Mouse (Mus musculus): Measurements from ENCODE around the gene Plcl1. TPM values are rescaled to one million over a fixed set of nuclear protein-coding genes. Genes with fewer than 3 reads are reported as not detected.

Gene Plcl1
- polyA plus RNA-seq, 1 experiment: 0.21 TPM

DNA sequence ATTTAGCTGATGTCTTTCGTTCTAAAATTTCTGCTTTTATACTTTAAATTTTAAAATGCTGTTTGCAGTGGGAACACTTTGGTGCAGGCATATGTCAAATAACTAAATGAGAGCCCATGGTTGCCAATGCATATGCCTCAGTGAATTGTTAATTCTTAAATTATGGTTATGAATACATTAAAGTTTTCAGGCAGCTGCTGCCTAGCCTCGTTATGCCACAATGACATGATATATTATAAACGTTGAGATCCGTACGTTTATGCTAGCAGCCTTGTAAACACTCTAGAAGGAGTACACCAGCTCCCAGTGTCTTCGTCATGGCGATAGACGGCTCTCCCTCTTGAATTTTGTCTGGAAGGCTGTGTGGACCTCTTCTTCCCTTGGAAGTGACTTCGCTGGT, 154.3 kb downstream of the Plcl1 start:
- TF ChIP-seq POLR2A (IDR thresholded peaks at IDR 0.05; ENCODE audit: control insufficient read depth, low read depth, low read length) (no peak), CTCF (IDR thresholded peaks at IDR 0.05; ENCODE audit: control insufficient read depth, insufficient read depth, insufficient replicate concordance, low read depth, low read length) (no peak)
- Histone ChIP-seq H3K27ac (ENCODE audit: control insufficient read depth, insufficient read depth, low read depth, low read length) (no peak overlapping the region), H3K36me3 (ENCODE audit: control insufficient read depth, insufficient read depth, low read length) (no peaks in the 10 kb centered on the region), H3K4me3 (ENCODE audit: control insufficient read depth, low read depth, low read length) (no peak overlapping the region), H3K27me3 (ENCODE audit: control insufficient read depth, insufficient read depth, low read length) (no peaks in the 10 kb centered on the region), H3K4me1 (ENCODE audit: control insufficient read depth, insufficient read depth, low read length) (no peaks in the 10 kb centered on the region)

DNA sequence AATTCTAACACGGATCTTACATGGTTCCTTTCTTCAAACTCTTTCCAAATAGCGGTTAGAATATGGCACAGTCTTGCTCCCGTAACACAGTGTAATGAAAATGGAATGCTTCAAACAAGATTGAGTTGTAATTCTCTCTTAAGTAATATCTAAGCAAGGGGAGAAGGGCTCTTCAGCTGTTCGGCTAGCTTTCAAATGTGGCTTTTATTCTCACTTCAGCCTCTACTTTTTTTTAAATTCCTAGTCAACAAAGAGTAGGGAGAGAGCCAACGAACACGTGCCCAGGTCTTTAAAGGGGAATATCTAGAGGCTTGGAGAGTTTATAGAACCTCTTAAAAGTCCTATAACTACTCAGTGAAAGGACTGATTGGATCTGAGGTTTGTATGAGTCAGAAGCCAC, 160.2 kb downstream of the Plcl1 start:
- no peaks in the 10 kb centered on the region for H3K4me1 ChIP-seq (ENCODE audit: control insufficient read depth, insufficient read depth, low read length)
- TF ChIP-seq POLR2A (IDR thresholded peaks at IDR 0.05; ENCODE audit: control insufficient read depth, low read depth, low read length): no peak
- no peak for TF ChIP-seq CTCF (IDR thresholded peaks at IDR 0.05; ENCODE audit: control insufficient read depth, insufficient read depth, insufficient replicate concordance, low read depth, low read length)

DNA sequence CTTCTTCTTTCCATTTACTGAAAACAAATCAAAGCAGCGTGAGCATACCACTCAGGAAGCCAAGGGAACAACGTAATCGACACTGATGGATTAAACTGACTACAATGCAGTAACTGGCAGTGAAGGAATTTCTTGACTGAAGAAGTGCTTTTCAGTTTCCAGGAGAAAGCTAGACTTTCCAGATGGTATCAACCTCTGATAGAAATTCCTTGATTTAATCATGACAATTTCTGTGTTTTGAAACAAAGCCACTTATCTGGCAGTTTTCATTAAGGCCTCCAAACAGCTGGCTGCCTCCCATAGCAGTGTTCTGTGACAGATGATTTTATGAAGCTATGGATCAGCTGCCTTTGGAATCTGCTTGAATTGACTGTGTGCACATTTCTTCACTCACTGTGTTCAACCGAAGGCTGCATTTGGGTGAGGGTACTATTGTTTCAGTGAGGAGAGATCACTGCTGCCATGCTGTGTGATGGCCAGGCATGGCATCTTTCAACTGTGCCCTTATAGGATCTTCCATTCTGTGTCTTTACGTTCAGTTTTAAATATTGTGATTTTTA, 162.2 kb downstream of the Plcl1 start:
- no peak for TF ChIP-seq CTCF (IDR thresholded peaks at IDR 0.05; ENCODE audit: control insufficient read depth, insufficient read depth, insufficient replicate concordance, low read depth, low read length)
- no peak for TF ChIP-seq POLR2A (IDR thresholded peaks at IDR 0.05; ENCODE audit: control insufficient read depth, low read depth, low read length)
- H3K36me3 ChIP-seq (ENCODE audit: control insufficient read depth, insufficient read depth, low read length): no peaks in the 10 kb centered on the region

More for the DNA sequence above, 160.2 kb downstream of the Plcl1 start:
- no peaks in the 10 kb centered on the region for H3K36me3 ChIP-seq (ENCODE audit: control insufficient read depth, insufficient read depth, low read length)
- no peaks in the 10 kb centered on the region for H3K27me3 ChIP-seq (ENCODE audit: control insufficient read depth, insufficient read depth, low read length)
- H3K27ac ChIP-seq (ENCODE audit: control insufficient read depth, insufficient read depth, low read depth, low read length): no peak overlapping the region
- no peak overlapping the region for H3K4me3 ChIP-seq (ENCODE audit: control insufficient read depth, low read depth, low read length)

DNA sequence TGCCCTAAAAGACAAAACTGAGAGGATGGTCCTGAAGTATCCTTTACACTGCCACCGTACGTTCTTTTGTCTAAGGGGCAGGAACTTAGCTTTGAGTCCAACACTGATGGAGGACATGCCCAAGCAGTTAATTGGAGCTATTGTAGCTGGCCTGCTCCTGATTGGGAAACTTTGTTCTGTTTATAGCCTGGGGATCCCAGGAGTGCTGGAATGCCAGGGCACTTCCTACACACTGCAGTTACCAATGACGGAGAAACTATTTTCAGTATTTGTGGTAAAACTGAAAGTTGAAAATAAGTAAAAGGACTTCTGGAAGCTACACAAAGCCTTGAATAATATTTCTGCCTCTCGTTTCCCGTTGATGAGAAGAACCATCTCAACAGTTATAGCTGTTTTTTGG, 164.5 kb downstream of the Plcl1 start:
- no peaks in the 10 kb centered on the region for H3K36me3 ChIP-seq (ENCODE audit: control insufficient read depth, insufficient read depth, low read length)
- TF ChIP-seq CTCF (IDR thresholded peaks at IDR 0.05; ENCODE audit: control insufficient read depth, insufficient read depth, insufficient replicate concordance, low read depth, low read length) (no peak), POLR2A (IDR thresholded peaks at IDR 0.05; ENCODE audit: control insufficient read depth, low read depth, low read length) (no peak)
- H3K4me1 ChIP-seq (ENCODE audit: control insufficient read depth, insufficient read depth, low read length): no peaks in the 10 kb centered on the region
- no peaks in the 10 kb centered on the region for H3K27me3 ChIP-seq (ENCODE audit: control insufficient read depth, insufficient read depth, low read length)
- H3K4me3 ChIP-seq (ENCODE audit: control insufficient read depth, low read depth, low read length): no peak overlapping the region
- no peak overlapping the region for H3K27ac ChIP-seq (ENCODE audit: control insufficient read depth, insufficient read depth, low read depth, low read length)

More for the DNA sequence above, 162.2 kb downstream of the Plcl1 start:
- no peaks in the 10 kb centered on the region for H3K4me1 ChIP-seq (ENCODE audit: control insufficient read depth, insufficient read depth, low read length)
- H3K4me3 ChIP-seq (ENCODE audit: control insufficient read depth, low read depth, low read length): no peak overlapping the region
- no peak overlapping the region for H3K27ac ChIP-seq (ENCODE audit: control insufficient read depth, insufficient read depth, low read depth, low read length)
- H3K27me3 ChIP-seq (ENCODE audit: control insufficient read depth, insufficient read depth, low read length): no peaks in the 10 kb centered on the region

DNA sequence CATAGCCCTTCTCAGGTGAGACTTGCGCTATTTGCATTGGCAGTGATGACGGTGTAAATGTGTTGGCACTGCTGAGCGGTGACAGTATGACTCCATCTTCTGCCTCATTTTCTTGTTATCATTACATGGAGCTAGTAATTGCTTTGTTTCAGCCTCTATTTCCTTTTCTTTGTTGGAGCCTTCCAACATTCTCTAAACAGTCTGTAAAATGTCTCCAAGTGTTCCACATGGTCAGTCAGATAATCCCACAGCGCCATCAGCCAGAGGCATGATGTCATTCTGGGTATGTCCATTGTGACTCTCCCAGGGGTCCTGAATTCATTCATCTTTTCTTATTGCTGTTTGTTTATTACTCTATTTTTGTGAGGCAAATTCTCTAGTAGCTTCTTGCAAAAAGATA, 165.7 kb downstream of the Plcl1 start:
- no peak overlapping the region for H3K4me3 ChIP-seq (ENCODE audit: control insufficient read depth, low read depth, low read length)
- no peaks in the 10 kb centered on the region for H3K27me3 ChIP-seq (ENCODE audit: control insufficient read depth, insufficient read depth, low read length)
- H3K4me1 ChIP-seq (ENCODE audit: control insufficient read depth, insufficient read depth, low read length): no peaks in the 10 kb centered on the region
- TF ChIP-seq CTCF (IDR thresholded peaks at IDR 0.05; ENCODE audit: control insufficient read depth, insufficient read depth, insufficient replicate concordance, low read depth, low read length) (no peak), POLR2A (IDR thresholded peaks at IDR 0.05; ENCODE audit: control insufficient read depth, low read depth, low read length) (no peak)
- no peak overlapping the region for H3K27ac ChIP-seq (ENCODE audit: control insufficient read depth, insufficient read depth, low read depth, low read length)
- H3K36me3 ChIP-seq (ENCODE audit: control insufficient read depth, insufficient read depth, low read length): no peaks in the 10 kb centered on the region

DNA sequence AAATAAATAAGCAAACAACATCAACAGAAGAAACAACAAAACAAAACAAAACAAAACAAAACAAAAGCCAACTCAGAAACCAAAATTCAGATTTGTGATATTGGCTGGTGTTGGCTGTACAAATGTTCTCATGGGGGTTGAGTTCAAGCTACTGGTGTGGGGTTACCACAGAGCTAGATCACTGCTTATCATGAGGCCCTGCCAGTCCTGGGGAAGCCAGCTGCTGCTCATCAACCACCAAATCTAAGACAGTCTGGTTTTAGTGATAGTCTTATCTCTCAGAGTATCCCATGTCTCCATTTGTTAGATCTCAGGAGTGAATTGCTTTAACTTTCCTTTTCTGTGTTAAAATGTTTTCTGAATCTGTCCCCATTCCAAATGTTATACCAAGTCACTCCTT, 166.5 kb downstream of the Plcl1 start:
- H3K4me1 ChIP-seq (ENCODE audit: control insufficient read depth, insufficient read depth, low read length): no peaks in the 10 kb centered on the region

DNA sequence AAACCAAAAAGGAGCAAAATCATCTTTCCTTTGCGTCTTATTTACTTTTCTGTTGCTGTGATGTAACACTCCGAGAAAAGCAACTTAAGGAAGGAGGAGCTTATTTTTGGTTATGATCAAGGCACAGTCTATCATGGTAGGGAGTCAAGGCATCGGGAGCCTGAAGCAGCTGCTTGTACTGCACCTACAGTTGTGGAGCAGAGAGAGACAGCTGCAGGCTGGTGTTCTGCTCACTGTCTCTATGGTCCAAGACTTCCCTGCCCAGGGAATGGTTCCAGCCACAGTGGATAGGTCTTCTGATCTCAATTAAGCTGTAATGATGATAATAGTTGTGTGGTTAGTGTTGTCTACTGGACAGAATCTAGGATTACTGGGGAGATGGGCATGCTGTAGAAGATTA, 166.9 kb downstream of the Plcl1 start:
- Histone ChIP-seq H3K4me1 (ENCODE audit: control insufficient read depth, insufficient read depth, low read length) (no peaks in the 10 kb centered on the region), H3K36me3 (ENCODE audit: control insufficient read depth, insufficient read depth, low read length) (no peaks in the 10 kb centered on the region)
- TF ChIP-seq CTCF (IDR thresholded peaks at IDR 0.05; ENCODE audit: control insufficient read depth, insufficient read depth, insufficient replicate concordance, low read depth, low read length) (no peak), POLR2A (IDR thresholded peaks at IDR 0.05; ENCODE audit: control insufficient read depth, low read depth, low read length) (no peak)

More for the DNA sequence above, 166.5 kb downstream of the Plcl1 start:
- no peak for TF ChIP-seq POLR2A (IDR thresholded peaks at IDR 0.05; ENCODE audit: control insufficient read depth, low read depth, low read length)
- TF ChIP-seq CTCF (IDR thresholded peaks at IDR 0.05; ENCODE audit: control insufficient read depth, insufficient read depth, insufficient replicate concordance, low read depth, low read length): no peak
- Histone ChIP-seq H3K36me3 (ENCODE audit: control insufficient read depth, insufficient read depth, low read length) (no peaks in the 10 kb centered on the region), H3K27ac (ENCODE audit: control insufficient read depth, insufficient read depth, low read depth, low read length) (no peak overlapping the region), H3K27me3 (ENCODE audit: control insufficient read depth, insufficient read depth, low read length) (no peaks in the 10 kb centered on the region), H3K4me3 (ENCODE audit: control insufficient read depth, low read depth, low read length) (no peak overlapping the region)

DNA sequence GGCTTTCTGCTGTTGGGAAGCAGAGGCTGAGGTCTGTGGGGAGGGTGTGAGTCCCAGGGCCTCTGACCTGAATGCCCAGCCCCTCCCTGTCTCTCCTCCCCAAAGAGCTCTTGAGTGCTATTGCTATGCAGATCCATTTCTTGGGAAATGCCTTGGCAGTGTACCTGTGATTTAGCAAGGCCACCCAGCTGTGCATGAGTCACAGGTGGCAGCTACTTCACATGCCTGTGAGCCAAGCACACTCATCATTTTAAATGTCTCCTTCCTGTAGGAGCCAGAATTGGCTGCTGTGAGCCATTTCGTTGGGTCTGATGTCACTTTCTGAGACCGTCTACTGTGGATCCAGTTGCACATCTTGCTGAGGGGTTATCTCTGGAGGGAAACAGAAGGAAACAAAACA, 170.2 kb downstream of the Plcl1 start:
- Histone ChIP-seq H3K4me3 (ENCODE audit: control insufficient read depth, low read depth, low read length) (no peak overlapping the region), H3K36me3 (ENCODE audit: control insufficient read depth, insufficient read depth, low read length) (no peaks in the 10 kb centered on the region), H3K4me1 (ENCODE audit: control insufficient read depth, insufficient read depth, low read length) (no peaks in the 10 kb centered on the region), H3K27ac (ENCODE audit: control insufficient read depth, insufficient read depth, low read depth, low read length) (no peak overlapping the region), H3K27me3 (ENCODE audit: control insufficient read depth, insufficient read depth, low read length) (no peaks in the 10 kb centered on the region)
- TF ChIP-seq POLR2A (IDR thresholded peaks at IDR 0.05; ENCODE audit: control insufficient read depth, low read depth, low read length) (no peak), CTCF (IDR thresholded peaks at IDR 0.05; ENCODE audit: control insufficient read depth, insufficient read depth, insufficient replicate concordance, low read depth, low read length) (no peak)

More for the DNA sequence above, 166.9 kb downstream of the Plcl1 start:
- Histone ChIP-seq H3K27me3 (ENCODE audit: control insufficient read depth, insufficient read depth, low read length) (no peaks in the 10 kb centered on the region), H3K27ac (ENCODE audit: control insufficient read depth, insufficient read depth, low read depth, low read length) (no peak overlapping the region), H3K4me3 (ENCODE audit: control insufficient read depth, low read depth, low read length) (no peak overlapping the region)

Measured in testis, adult 2 months (tissue).